Mouse (Mus musculus) mature B cell (primary cell): ENCODE results near the gene Stk32c.

ENCODE experiments used
- in situ Hi-C: fragments of 300-500 bp; cut with MboI; formaldehyde crosslinking; loops from 2 replicates; pipeline ENCODE4 v1.14.3; 2019

Gene Stk32c

GRCm38 (mm10) chr7:139212754-139213745 is at the start of gene Stk32c, which contains the start of gene Lrrc27:
Gene Stk32c (minus strand): TSS chr7:139213307.
Gene Lrrc27 (plus strand): TSS chr7:139212988.
- in situ Hi-C loops, result no loop called here

GRCm38 (mm10) chr7:139257752-139258542 is 44.8 kb upstream of the Stk32c start:
- in situ Hi-C loops, result no loop called here

GRCm38 (mm10) chr7:139254626-139255025 is 41.5 kb upstream of the Stk32c start:
- in situ Hi-C loops, result no loop called here

- in situ Hi-C loops, result no loop called here
Measured at GRCm38 (mm10) chr7:139253462-139253861, 40.4 kb upstream of the Stk32c start.

- in situ Hi-C loops, result no loop called here
Measured at GRCm38 (mm10) chr7:139252986-139253385, 39.9 kb upstream of the Stk32c start.

- in situ Hi-C loops, result no loop called here
Measured at GRCm38 (mm10) chr7:139252566-139252965, 39.5 kb upstream of the Stk32c start.

GRCm38 (mm10) chr7:139251881-139252301 is 38.8 kb upstream of the Stk32c start:
- in situ Hi-C loops, result no loop called here

GRCm38 (mm10) chr7:139249406-139250210 is 36.5 kb upstream of the Stk32c start:
- in situ Hi-C loops, result loop anchor here (25.0 kb wide), 1 partner anchor 888 kb away; the partner anchor contains the start of gene Mtg1

GRCm38 (mm10) chr7:139248615-139249405 is 35.7 kb upstream of the Stk32c start:
- in situ Hi-C loops, result loop anchor here (25.0 kb wide), 1 partner anchor 888 kb away; the partner anchor contains the start of gene Mtg1

GRCm38 (mm10) chr7:139247881-139248614 is 34.9 kb upstream of the Stk32c start, which contains the start of gene Pwwp2b:
Gene Pwwp2b (plus strand): TSS chr7:139248482.
- in situ Hi-C loops, result loop anchor here (25.0 kb wide), 1 partner anchor 889 kb away; the partner anchor contains the start of gene Mtg1

- in situ Hi-C loops, result loop anchor here (25.0 kb wide), 1 partner anchor 890 kb away; the partner anchor contains the start of gene Mtg1
Measured at GRCm38 (mm10) chr7:139246931-139247880, 34.1 kb upstream of the Stk32c start.

- in situ Hi-C loops, result loop anchor here (25.0 kb wide), 1 partner anchor 891 kb away; the partner anchor contains the start of gene Mtg1
Measured at GRCm38 (mm10) chr7:139246086-139246485, 33.0 kb upstream of the Stk32c start.

- in situ Hi-C loops, result loop anchor here (25.0 kb wide), 1 partner anchor 898 kb away; the partner anchor contains the start of gene Mtg1
Measured at GRCm38 (mm10) chr7:139239432-139239831, 26.3 kb upstream of the Stk32c start.

- in situ Hi-C loops, result loop anchor here (25.0 kb wide), 1 partner anchor 901 kb away; the partner anchor contains the start of gene Mtg1
Measured at GRCm38 (mm10) chr7:139235651-139236358, 22.7 kb upstream of the Stk32c start.

GRCm38 (mm10) chr7:139234426-139235188 is 21.5 kb upstream of the Stk32c start:
- in situ Hi-C loops, result loop anchor here (25.0 kb wide), 1 partner anchor 903 kb away; the partner anchor contains the start of gene Mtg1

GRCm38 (mm10) chr7:139233714-139234113 is 20.6 kb upstream of the Stk32c start:
- in situ Hi-C loops, result loop anchor here (25.0 kb wide), 1 partner anchor 904 kb away; the partner anchor contains the start of gene Mtg1
